Mouse (Mus musculus) adrenal gland, postnatal 36 days (tissue): ENCODE measurements around the gene Tomt. TPM values are rescaled to one million over a fixed set of nuclear protein-coding genes. Genes with fewer than 3 reads are reported as not detected.

Source experiments
- DNase-seq, 2 experiments: peaks; one replicate each; pipeline ENCODE4 v3.0.0; 2021; ENCODE audit warnings: mixed read lengths in 1 of 2
- microRNA-seq: library from miRNA; unstranded; fragments of <30 nt; microRNA quantifications from one replicate; pipeline ENCODE4 v1.2.0, GENCODE M21; 2021
- total RNA-seq, 2 experiments: library from RNA; stranded (reverse); gene quantifications; 2 replicates each; pipeline ENCODE4 v1.2.3; 2021

Tomt gene
- total RNA-seq, 2 experiments from 2014 or later, result not detected

- DNase-seq, result no peak
These were observed 49.1 kb downstream of the Tomt start, which contains the start of gene Folr2 for GRCm38 (mm10) chr7:101857094-101857493. TSS of gene Folr2 (minus strand) at chr7:101857194.

- DNase-seq, result no peak
These were observed 52.3 kb downstream of the Tomt start for GRCm38 (mm10) chr7:101853816-101854215.

GRCm38 (mm10) chr7:101852846-101853245 lies 53.3 kb downstream of the Tomt start:
- DNase-seq, result no peak

- DNase-seq, result no peak
These were observed 54.5 kb downstream of the Tomt start for GRCm38 (mm10) chr7:101851689-101852088.

Small RNAs within 50 kb of the gene (microRNA-seq; reads per million reads assigned to microRNA genes)
- not detected for gene Gm22655

Other genes with a start within 250 kb of the Tomt start
- gene Clpb, start 242.7 kb downstream of the Tomt start, total RNA-seq, result 10 to 100 TPM; 73.1 to 94.5 TPM
- gene Phox2a, start 88.0 kb downstream of the Tomt start, total RNA-seq, result 10 to 100 TPM; 17.3 to 19.4 TPM
- gene Inppl1, start 68.1 kb downstream of the Tomt start, total RNA-seq, result 10 to 100 TPM; 81.8 to 82.2 TPM
- 1 to 10 TPM; 2.1 to 7.1 TPM for gene Folr2, start 49.2 kb downstream of the Tomt start, total RNA-seq
- 10 to 100 TPM; 27.4 to 33.2 TPM for gene Anapc15, start 42.6 kb downstream of the Tomt start, total RNA-seq
- 1 to 10 TPM in 1 of 2 experiments, not detected in 1; 4.9 TPM for gene Folr1, start 35.6 kb downstream of the Tomt start, total RNA-seq
- gene Lamtor1, start 455 bp downstream of the Tomt start, total RNA-seq, result 100 to 1,000 TPM in 1 of 2 experiments, 10 to 100 TPM in 1; 99.1 to 110 TPM
- gene Lrrc51, start 27.5 kb upstream of the Tomt start, total RNA-seq, result 10 to 100 TPM; 13.8 to 14.9 TPM
- gene Numa1, start 27.8 kb upstream of the Tomt start, total RNA-seq, result 100 to 1,000 TPM; 153 to 161 TPM
- 1 to 10 TPM; 7.6 to 9.6 TPM for gene Il18bp, start 112.3 kb upstream of the Tomt start, total RNA-seq
- 10 to 100 TPM; 33.0 to 38.6 TPM for gene Rnf121, start 159.1 kb upstream of the Tomt start, total RNA-seq
- 10 to 100 TPM in 1 of 2 experiments, 1 to 10 TPM in 1; 9.7 to 12.2 TPM for gene Xndc1, start 159.2 kb upstream of the Tomt start, total RNA-seq
- gene Xntrpc, start 159.4 kb upstream of the Tomt start, total RNA-seq, result 1 to 10 TPM in 1 of 2 experiments, under 1 TPM in 1; 0.70 to 1.0 TPM
- gene Trpc2, start 176.8 kb upstream of the Tomt start, total RNA-seq, result under 1 TPM in 1 of 2 experiments, not detected in 1; 0.46 TPM
- not detected for gene Art1, start 195.4 kb upstream of the Tomt start, total RNA-seq
- not detected for gene Art5, start 203.1 kb upstream of the Tomt start, total RNA-seq
- not detected for gene Chrna10, start 210.5 kb upstream of the Tomt start, total RNA-seq